Mouse (Mus musculus) CH12.LX (cell line): ENCODE data around the gene Dpp6. TPM values are rescaled to one million over a fixed set of nuclear protein-coding genes. Genes with fewer than 3 reads are reported as not detected.

Source experiments
- DNase-seq: peaks from one replicate; pipeline ENCODE4 v3.0.0-alpha.2; 2013; ENCODE audit errors: extremely low read depth
- H3K27ac ChIP-seq: 2 replicates; pipeline ENCODE4 v1.5.1; 2012; ENCODE audit warnings: low read depth, mild to moderate bottlenecking, control low read depth, moderate library complexity; ENCODE audit not compliant: insufficient read depth
- H3K27me3 ChIP-seq: replicated peaks from 2 replicates; pipeline ENCODE3; 2012; ENCODE audit warnings: inconsistent platforms
- H3K36me3 ChIP-seq, 2 experiments: replicated peaks in 1 of 2; 2 replicates each; pipeline versions ENCODE3 to v1.6.1; 2012; ENCODE audit warnings: inconsistent platforms in 1 of 2, low read length in 1 of 2, mild to moderate bottlenecking in 1 of 2, mixed read lengths in 1 of 2, moderate library complexity in 1 of 2; ENCODE audit not compliant: control insufficient read depth in 1 of 2, insufficient read depth in 1 of 2
- H3K4me1 ChIP-seq, 2 experiments: 2 replicates each; pipeline ENCODE4 v1.6.1; 2012; ENCODE audit warnings: inconsistent platforms in 1 of 2, moderate library complexity in 1 of 2; ENCODE audit not compliant: insufficient read depth in 2 of 2, control insufficient read depth in 1 of 2
- H3K4me2 ChIP-seq: 2 replicates; pipeline ENCODE4 v1.6.1; 2012; ENCODE audit warnings: low read depth, mild to moderate bottlenecking, control low read depth; ENCODE audit not compliant: poor library complexity, insufficient read depth, severe bottlenecking
- H3K4me3 ChIP-seq, 3 experiments: fragments of 150-350 bp in 1 of 3; sonication (generic) in 1 of 3; replicated peaks in 1 of 3; 2 replicates each; pipeline versions ENCODE3 to v1.5.1; 2011 to 2012; ENCODE audit warnings: low read depth in 2 of 3, low read length in 2 of 3, mild to moderate bottlenecking in 2 of 3, moderate library complexity in 2 of 3, control low read depth in 1 of 3, improper control_type of control experiment in 1 of 3, inconsistent platforms in 1 of 3, mixed read lengths in 1 of 3; ENCODE audit not compliant: poor library complexity in 1 of 3
- H3K79me2 ChIP-seq: replicated peaks from 2 replicates; pipeline ENCODE4 v1.6.1; 2012; ENCODE audit warnings: mild to moderate bottlenecking, moderate library complexity; ENCODE audit not compliant: control insufficient read depth, poor library complexity, insufficient read depth, severe bottlenecking; ENCODE audit errors: extremely low read depth
- H3K9ac ChIP-seq: 2 replicates; pipeline ENCODE4 v1.6.1; 2012; ENCODE audit warnings: low read depth, mild to moderate bottlenecking, control low read depth, moderate library complexity; ENCODE audit not compliant: insufficient read depth
- H3K9me3 ChIP-seq: replicated peaks from 2 replicates; pipeline ENCODE3; 2012; ENCODE audit warnings: low read length, inconsistent platforms, mixed read lengths
- BHLHE40 ChIP-seq: IDR thresholded peaks from 2 replicates; pipeline ENCODE4 v1.6.1; 2011; ENCODE audit warnings: mild to moderate bottlenecking, low read depth, low read length, improper control_type of control experiment
- CHD1 ChIP-seq: IDR thresholded peaks from 2 replicates; pipeline ENCODE4 v1.6.1; 2012; ENCODE audit warnings: low read depth, low read length, improper control_type of control experiment, inconsistent platforms
- ELF1 ChIP-seq: IDR thresholded peaks from 2 replicates; pipeline ENCODE4 v1.6.1; 2014; ENCODE audit warnings: low read depth, mild to moderate bottlenecking, inconsistent platforms, low read length, improper control_type of control experiment
- ETS1 ChIP-seq: conservative IDR thresholded peaks from 2 replicates; pipeline ENCODE4 v1.6.1; 2012; ENCODE audit warnings: low read depth, mild to moderate bottlenecking, inconsistent platforms, low read length, improper control_type of control experiment, moderate library complexity
- GABPA ChIP-seq: IDR thresholded peaks from 2 replicates; pipeline ENCODE4 v1.6.1; 2012; ENCODE audit warnings: low read depth, low read length, improper control_type of control experiment, inconsistent platforms; ENCODE audit not compliant: insufficient replicate concordance
- HCFC1 ChIP-seq: IDR thresholded peaks from 2 replicates; pipeline ENCODE4 v1.6.1; 2012; ENCODE audit warnings: low read depth, mild to moderate bottlenecking, inconsistent platforms, low read length, improper control_type of control experiment
- IRF4 ChIP-seq: IDR thresholded peaks from 2 replicates; pipeline ENCODE4 v1.6.1; 2014; ENCODE audit warnings: low read depth, mild to moderate bottlenecking, inconsistent platforms, low read length, improper control_type of control experiment
- KAT2A ChIP-seq: IDR thresholded peaks from 2 replicates; pipeline ENCODE4 v1.6.1; 2012; ENCODE audit warnings: low read length, improper control_type of control experiment, inconsistent platforms; ENCODE audit not compliant: insufficient replicate concordance
- MAFK ChIP-seq: IDR thresholded peaks from 2 replicates; pipeline ENCODE4 v1.6.1; 2011; ENCODE audit warnings: low read length, improper control_type of control experiment; ENCODE audit not compliant: insufficient replicate concordance
- MAX ChIP-seq: IDR thresholded peaks from 2 replicates; pipeline ENCODE4 v1.6.1; 2011; ENCODE audit warnings: low read length, improper control_type of control experiment
- MEF2A ChIP-seq: IDR thresholded peaks from 2 replicates; pipeline ENCODE4 v1.6.1; 2014; ENCODE audit warnings: low read depth, mild to moderate bottlenecking, inconsistent platforms, low read length, improper control_type of control experiment, borderline replicate concordance
- MXI1 ChIP-seq: IDR thresholded peaks from 2 replicates; pipeline ENCODE4 v1.6.1; 2011; ENCODE audit warnings: mild to moderate bottlenecking, low read depth, low read length, improper control_type of control experiment
- POLR2A ChIP-seq: IDR thresholded peaks from 2 replicates; pipeline ENCODE4 v1.6.1; 2011; ENCODE audit warnings: low read depth, mild to moderate bottlenecking, improper control_type of control experiment, low read length
- TBP ChIP-seq: conservative IDR thresholded peaks from 2 replicates; pipeline ENCODE4 v1.6.1; 2011; ENCODE audit warnings: low read depth, low read length, improper control_type of control experiment
- UBTF ChIP-seq: IDR thresholded peaks from 2 replicates; pipeline ENCODE4 v1.6.1; 2012; ENCODE audit warnings: low read depth, mild to moderate bottlenecking, inconsistent platforms, low read length, improper control_type of control experiment, moderate library complexity
- ZC3H11A ChIP-seq: IDR thresholded peaks from 2 replicates; pipeline ENCODE4 v1.6.1; 2012; ENCODE audit warnings: low read depth, mild to moderate bottlenecking, inconsistent platforms, low read length, improper control_type of control experiment
- ZMIZ1 ChIP-seq: IDR thresholded peaks from 2 replicates; pipeline ENCODE4 v1.6.1; 2012; ENCODE audit warnings: low read depth, mild to moderate bottlenecking, inconsistent platforms, low read length, improper control_type of control experiment
- ZNF384 ChIP-seq: IDR thresholded peaks from 2 replicates; pipeline ENCODE4 v1.6.1; 2012; ENCODE audit warnings: low read depth, low read length, improper control_type of control experiment, inconsistent platforms
- dilution Hi-C: fragments of 300-500 bp; cut with MboI; formaldehyde crosslinking; loops from 2 replicates; pipeline ENCODE4 v1.14.3; 2020; ENCODE audit warnings: low sequenced_read_pairs; ENCODE audit not compliant: extremely low pct_unique_long_range_greater_than_20kb, extremely low pct_ligation_motif_present
- in situ Hi-C: fragments of 300-500 bp; cut with MboI; formaldehyde crosslinking; loops from 3 replicates; pipeline ENCODE4 v1.14.3; 2019; ENCODE audit warnings: low sequenced_read_pairs, low pct_ligation_motif_present, low pct_unique_long_range_greater_than_20kb, mixed read lengths
- polyA plus RNA-seq: library from polyadenylated mRNA; unstranded; fragments of >175 nt; gene quantifications from 2 replicates; pipeline ENCODE4 v1.2.1, GENCODE M21; 2012; ENCODE audit warnings: low read depth; ENCODE audit not compliant: insufficient read length
- total RNA-seq, 2 experiments: library from RNA; depleted of rRNA; stranded (reverse); fragments of 300-350 nt in 1 of 2; fragments of >200 nt in 1 of 2; gene quantifications; 2 replicates each; pipeline ENCODE4 v1.2.3; 2012 to 2014

The Dpp6 gene
- total and polyA plus RNA-seq, 3 experiments, result not detected

DNA sequence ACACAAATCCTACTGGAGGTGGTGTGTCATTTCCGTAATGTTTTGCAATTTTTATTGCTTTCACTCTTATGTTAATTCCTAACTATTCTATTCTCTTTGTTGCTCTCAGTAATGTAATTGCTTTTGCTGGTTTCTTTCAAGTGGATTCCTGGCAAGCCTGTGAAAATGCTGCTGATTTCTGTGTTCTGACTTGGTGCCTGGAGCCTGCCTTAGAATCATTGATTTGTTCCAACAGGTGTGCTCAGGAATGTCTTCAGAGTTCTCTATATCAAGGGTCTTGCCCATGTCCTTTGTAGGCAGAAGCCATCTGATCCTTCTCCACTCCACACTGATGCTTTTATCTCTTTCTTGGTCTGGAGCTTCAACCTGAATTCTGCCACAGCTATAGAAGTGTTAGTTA, 526.6 kb downstream of the Dpp6 start:
- in situ Hi-C loops, result no loop called here
- Histone ChIP-seq H3K4me2 (no peak overlapping the region), H3K79me2 (no peaks in the 10 kb centered on the region), H3K27me3 (no peaks in the 10 kb centered on the region), H3K27ac (no peak overlapping the region), H3K4me3 (no peak overlapping the region), H3K4me1 (no peaks in the 10 kb centered on the region), H3K9ac (no peak overlapping the region), H3K9me3 (peaks cover 14% of the 10 kb centered on the region)
- DNase-seq, result no peak
- dilution Hi-C loops, result no loop called here
- TF ChIP-seq POLR2A, result no peak
- no peak for TF ChIP-seq IRF4
- no peak for TF ChIP-seq HCFC1
- TF ChIP-seq KAT2A, result no peak
- TF ChIP-seq TBP, result no peak
- TF ChIP-seq ZC3H11A, result no peak
- TF ChIP-seq GABPA, result no peak
- no peak for TF ChIP-seq ETS1
- TF ChIP-seq ZNF384, result no peak
- TF ChIP-seq CHD1, result no peak
- no peak for TF ChIP-seq MAX
- TF ChIP-seq MXI1, result no peak
- no peak for TF ChIP-seq ELF1
- TF ChIP-seq ZMIZ1, result no peak
- TF ChIP-seq MAFK, result no peak
- TF ChIP-seq BHLHE40, result no peak
- TF ChIP-seq, all 38 proteins: peak for 0
- no peaks in the 10 kb centered on the region for H3K36me3 ChIP-seq

- in situ Hi-C loops, result no loop called here
- no peak overlapping the region for H3K27ac ChIP-seq
- H3K4me1 ChIP-seq, result peaks cover 0 to 10% of the 10 kb centered on the region in 2 experiments; a peak in 2 of 4 replicates
- dilution Hi-C loops, result no loop called here
- no peaks in the 10 kb centered on the region for H3K27me3 ChIP-seq
- peaks cover 29% of the 10 kb centered on the region for H3K9me3 ChIP-seq
- no peak overlapping the region for H3K9ac ChIP-seq
- DNase-seq, result no peak
- H3K36me3 ChIP-seq, result no peaks in the 10 kb centered on the region
- H3K4me3 ChIP-seq, result no peak overlapping the region
- H3K79me2 ChIP-seq, result no peaks in the 10 kb centered on the region
- TF ChIP-seq UBTF (no peak), MEF2A (no peak), GABPA (no peak)
- H3K4me2 ChIP-seq, result no peak overlapping the region
Observed at GRCm38 (mm10) chr5:27348181-27349095, 531.4 kb downstream of the Dpp6 start.
